Mouse (Mus musculus) midbrain, embryonic 14.5 days (tissue): ENCODE measurements around the gene Adk. TPM values are rescaled to one million over a fixed set of nuclear protein-coding genes. Genes with fewer than 3 reads are reported as not detected.
"Not testable (repeated sequence)": the region's sequence is repeated elsewhere in the genome, so short reads cannot be mapped to it uniquely, and the experiment has no call there.

Experiments
- ATAC-seq: fragments of 200-750 bp; cut with Nextera tagmentation; 2 replicates; pipeline ENCODE4 v1.8.0; 2017; ENCODE audit warnings: moderate number of reproducible peaks, moderate library complexity; ENCODE audit not compliant: low FRiP score, low TSS enrichment
- DNase-seq: peaks from one replicate; pipeline ENCODE4 v3.0.0-alpha.2; 2015
- H3K27ac ChIP-seq: fragments of 300-500 bp; sonication (generic); replicated peaks from 2 replicates; pipeline ENCODE4 v1.5.1; 2014; ENCODE audit warnings: mild to moderate bottlenecking, low read depth, low read length, moderate library complexity
- H3K27me3 ChIP-seq: fragments of 300-500 bp; sonication (generic); 2 replicates; pipeline ENCODE4 v1.6.1; 2014; ENCODE audit warnings: low read length, control low read depth, mixed read lengths; ENCODE audit not compliant: control insufficient read depth, insufficient read depth
- H3K36me3 ChIP-seq: fragments of 300-500 bp; sonication (generic); 2 replicates; pipeline ENCODE4 v1.6.1; 2014; ENCODE audit warnings: low read length, control low read depth; ENCODE audit not compliant: control insufficient read depth, insufficient read depth
- H3K4me1 ChIP-seq: fragments of 300-500 bp; sonication (generic); 2 replicates; pipeline ENCODE4 v1.6.1; 2014; ENCODE audit warnings: mild to moderate bottlenecking, antibody characterized with exemption, low read length, control low read depth; ENCODE audit not compliant: control insufficient read depth, insufficient read depth
- H3K4me2 ChIP-seq: fragments of 300-500 bp; sonication (generic); 2 replicates; pipeline ENCODE4 v1.6.1; 2014; ENCODE audit warnings: mild to moderate bottlenecking, low read length, moderate library complexity
- H3K4me3 ChIP-seq: fragments of 300-500 bp; sonication (generic); replicated peaks from 2 replicates; pipeline ENCODE4 v1.5.1; 2014; ENCODE audit warnings: low read depth, low read length
- H3K9ac ChIP-seq: fragments of 300-500 bp; sonication (generic); replicated peaks from 2 replicates; pipeline ENCODE4 v1.6.1; 2014; ENCODE audit warnings: mild to moderate bottlenecking, low read length, moderate library complexity
- H3K9me3 ChIP-seq: fragments of 300-500 bp; sonication (generic); 2 replicates; pipeline ENCODE4 v1.6.1; 2016; ENCODE audit warnings: low read length, control low read depth, mixed read lengths; ENCODE audit not compliant: control insufficient read depth
- WGBS: fragments of 180-500 bp; shearing (Covaris S2); extraction: QIAGEN DNeasy Blood & Tissue Kit; methylation state at CpG from one replicate; pipeline ENCODE4 v1.1.7; 2014; 5-methylcytosine and 5-hydroxymethylcytosine counted together
- polyA plus RNA-seq: library from polyadenylated mRNA; unstranded; fragments of >200 nt; fragmentation: Nextera tagmentation; extraction: Ambion mirVana; gene quantifications from 2 replicates; pipeline ENCODE4 v1.2.1, GENCODE M21; 2014

Gene Adk
- polyA plus RNA-seq, 1 experiment from 2014 or later: 37.9 TPM

DNA sequence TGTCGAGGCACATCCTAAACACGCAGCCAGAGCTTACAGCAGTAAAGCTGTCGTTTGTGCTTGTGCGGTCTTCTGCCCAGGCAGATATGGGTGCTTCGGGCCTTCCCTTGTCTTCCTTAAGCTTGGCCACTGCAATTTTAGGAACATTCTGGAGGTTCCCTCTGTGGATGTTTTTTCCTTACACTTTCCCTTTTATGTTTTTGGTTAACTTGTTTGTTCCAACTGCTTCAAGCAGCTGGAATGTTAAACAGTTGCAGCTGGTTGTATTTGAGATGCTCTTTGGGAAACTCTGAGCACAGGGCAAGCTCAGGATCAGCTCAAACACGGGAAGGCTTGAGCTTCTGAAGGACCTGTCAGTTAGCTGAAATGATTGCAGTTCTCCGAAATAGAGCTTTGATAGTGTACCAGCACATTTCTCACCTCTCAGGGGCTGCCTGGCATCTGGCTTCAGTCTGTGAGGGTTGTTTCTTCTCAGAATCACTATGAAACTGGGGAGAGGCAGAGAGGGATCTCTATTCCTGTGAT lies 34.5 kb downstream of the Adk start:
- H3K9ac ChIP-seq: no peak overlapping the region
- no peaks in the 10 kb centered on the region for H3K27me3 ChIP-seq
- 69% methylated on average over 7 of the region's 7 CpGs for WGBS
- H3K36me3 ChIP-seq: no peaks in the 10 kb centered on the region
- no peak overlapping the region for H3K27ac ChIP-seq
- ATAC-seq: no peak
- H3K4me3 ChIP-seq: no peak overlapping the region
- H3K4me2 ChIP-seq: no peak overlapping the region
- H3K9me3 ChIP-seq: no peaks in the 10 kb centered on the region
- DNase-seq: no peak
- H3K4me1 ChIP-seq: no peaks in the 10 kb centered on the region

GRCm38 (mm10) chr14:21087390-21088060 lies 35.2 kb downstream of the Adk start:
- H3K4me1 ChIP-seq: no peaks in the 10 kb centered on the region
- no peak overlapping the region for H3K27ac ChIP-seq
- no peaks in the 10 kb centered on the region for H3K9me3 ChIP-seq
- 79% methylated on average over 4 of the region's 4 CpGs for WGBS
- no peak for ATAC-seq
- H3K4me3 ChIP-seq: no peak overlapping the region
- H3K4me2 ChIP-seq: no peak overlapping the region
- H3K36me3 ChIP-seq: no peaks in the 10 kb centered on the region
- no peak overlapping the region for H3K9ac ChIP-seq
- no peaks in the 10 kb centered on the region for H3K27me3 ChIP-seq
- DNase-seq: no peak

GRCm38 (mm10) chr14:21088731-21089130 lies 36.4 kb downstream of the Adk start:
- Histone ChIP-seq H3K27me3 (no peaks in the 10 kb centered on the region), H3K4me3 (no peak overlapping the region), H3K9me3 (no peaks in the 10 kb centered on the region), H3K36me3 (no peaks in the 10 kb centered on the region), H3K4me2 (no peak overlapping the region), H3K4me1 (no peaks in the 10 kb centered on the region), H3K27ac (no peak overlapping the region), H3K9ac (no peak overlapping the region)
- 35% methylated on average over 3 of the region's 3 CpGs for WGBS
- ATAC-seq (no peak), DNase-seq (no peak)

- Histone ChIP-seq H3K4me2 (no peak overlapping the region), H3K27ac (no peak overlapping the region), H3K36me3 (no peaks in the 10 kb centered on the region), H3K9me3 (no peaks in the 10 kb centered on the region), H3K4me1 (no peaks in the 10 kb centered on the region), H3K27me3 (no peaks in the 10 kb centered on the region), H3K9ac (no peak overlapping the region), H3K4me3 (no peak overlapping the region)
- 93% methylated on average over 3 of the region's 3 CpGs for WGBS
- ATAC-seq (no peak), DNase-seq (no peak)
These were observed 38.0 kb downstream of the Adk start for GRCm38 (mm10) chr14:21090400-21090799.

GRCm38 (mm10) chr14:21090930-21091486 lies 38.6 kb downstream of the Adk start:
- H3K27ac ChIP-seq: no peak overlapping the region
- 93% methylated on average over 3 of the region's 3 CpGs for WGBS
- no peaks in the 10 kb centered on the region for H3K9me3 ChIP-seq
- no peak overlapping the region for H3K4me3 ChIP-seq
- H3K36me3 ChIP-seq: no peaks in the 10 kb centered on the region
- ATAC-seq (no peak), DNase-seq (no peak)
- H3K4me1 ChIP-seq: no peaks in the 10 kb centered on the region
- H3K27me3 ChIP-seq: no peaks in the 10 kb centered on the region
- H3K4me2 ChIP-seq: no peak overlapping the region
- H3K9ac ChIP-seq: no peak overlapping the region

- H3K9me3 ChIP-seq, ATAC-seq: not testable (repeated sequence)
These were observed 41.8 kb downstream of the Adk start for GRCm38 (mm10) chr14:21094161-21094560.

DNA sequence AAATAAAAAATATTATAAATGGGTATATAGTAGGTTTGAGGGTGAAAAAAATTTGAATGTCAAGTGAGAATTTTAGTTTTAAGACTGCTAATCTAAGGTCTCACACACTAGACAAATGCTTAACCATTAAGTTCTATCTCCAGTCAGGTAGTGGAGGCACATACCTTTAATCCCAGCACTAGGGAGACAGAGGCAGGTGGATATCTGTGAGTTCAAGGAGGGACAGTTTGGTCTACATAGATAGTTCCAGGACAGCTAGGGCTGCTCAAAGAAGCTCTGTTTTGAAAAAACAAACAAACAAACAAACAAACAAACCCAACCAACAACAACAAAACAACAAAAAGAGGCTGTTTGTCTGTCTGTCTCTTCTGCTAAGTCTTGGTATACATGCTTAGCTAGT lies 43.9 kb downstream of the Adk start:
- Histone ChIP-seq H3K4me1 (no peaks in the 10 kb centered on the region), H3K27me3 (no peaks in the 10 kb centered on the region), H3K9me3 (no peaks in the 10 kb centered on the region), H3K27ac (no peak overlapping the region), H3K4me2 (no peak overlapping the region), H3K36me3 (no peaks in the 10 kb centered on the region), H3K4me3 (no peak overlapping the region), H3K9ac (no peak overlapping the region)
- DNase-seq (no peak), ATAC-seq (no peak)

More at GRCm38 (mm10) chr14:21094161-21094560, 41.8 kb downstream of the Adk start:
- not testable (repeated sequence) for H3K27ac ChIP-seq, H3K4me2 ChIP-seq, H3K4me3 ChIP-seq, H3K36me3 ChIP-seq, H3K4me1 ChIP-seq, H3K27me3 ChIP-seq, H3K9ac ChIP-seq, DNase-seq

DNA sequence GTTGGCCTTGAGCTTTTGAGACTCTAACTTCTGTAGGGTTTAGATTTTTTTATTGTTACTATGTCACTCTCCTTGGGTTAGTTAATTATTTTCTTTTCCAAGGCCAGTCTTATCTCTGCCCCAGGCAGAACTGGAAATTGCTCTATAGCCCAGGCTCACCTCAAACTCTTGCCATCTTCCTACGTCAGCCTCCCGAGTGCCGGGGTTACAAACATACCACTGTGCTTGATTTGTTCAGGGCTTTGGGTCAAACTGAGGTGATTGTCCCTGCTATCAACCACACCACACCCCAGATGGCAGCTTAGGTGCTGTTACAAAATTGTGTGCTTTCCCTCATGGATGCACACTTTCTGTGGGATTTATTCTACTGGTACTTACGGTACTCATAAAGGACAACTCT lies 44.3 kb downstream of the Adk start:
- no peak overlapping the region for H3K4me2 ChIP-seq
- no peak overlapping the region for H3K27ac ChIP-seq
- WGBS: 96% methylated on average over 4 of the region's 4 CpGs
- DNase-seq (no peak), ATAC-seq (no peak)
- no peaks in the 10 kb centered on the region for H3K4me1 ChIP-seq
- no peaks in the 10 kb centered on the region for H3K9me3 ChIP-seq
- H3K4me3 ChIP-seq: no peak overlapping the region
- no peaks in the 10 kb centered on the region for H3K27me3 ChIP-seq
- H3K9ac ChIP-seq: no peak overlapping the region
- no peaks in the 10 kb centered on the region for H3K36me3 ChIP-seq

DNA sequence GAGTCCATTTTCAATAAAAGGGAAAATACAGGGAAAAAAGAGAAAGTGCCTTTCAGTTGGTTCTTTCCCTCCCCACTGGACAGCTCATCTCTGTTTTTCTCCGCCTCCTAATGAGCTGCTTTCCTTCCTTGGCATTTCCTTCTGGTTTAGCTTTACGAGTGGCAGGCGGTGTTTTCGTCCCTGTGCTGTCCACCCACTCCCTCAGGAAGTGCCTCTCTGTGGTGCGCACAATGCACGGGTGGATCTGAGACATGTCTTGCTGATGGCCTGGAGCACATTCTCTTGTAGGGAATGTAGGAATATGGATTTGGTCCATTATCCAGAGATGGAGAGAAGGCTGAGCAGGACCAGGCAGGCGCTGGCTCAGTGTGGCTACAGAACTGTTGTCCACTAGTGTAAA lies 47.0 kb downstream of the Adk start:
- H3K9ac ChIP-seq: no peak overlapping the region

More for the DNA sequence above, 47.0 kb downstream of the Adk start:
- Histone ChIP-seq H3K4me3 (no peak overlapping the region), H3K27ac (no peak overlapping the region), H3K4me1 (no peaks in the 10 kb centered on the region), H3K27me3 (no peaks in the 10 kb centered on the region), H3K9me3 (no peaks in the 10 kb centered on the region), H3K36me3 (no peaks in the 10 kb centered on the region), H3K4me2 (no peak overlapping the region)
- DNase-seq (no peak), ATAC-seq (no peak)
- 87% methylated on average over 7 of the region's 7 CpGs for WGBS
